In genomic region chrX:160137861-160138717, GRCm38 (mm10) we compare ENCODE assay signal across 8 mouse cellular contexts. TPM values are rescaled to one million over a fixed set of nuclear protein-coding genes. Genes with fewer than 3 reads are reported as not detected.
DNase-seq lines count a peak whose midpoint lies in the region; ATAC-seq and TF ChIP-seq lines count a peak whose summit lies in the region.

TSS of gene Pdha1 (minus strand) at chrX:160138413.

- 28% methylated on average over 59 of the region's 67 CpGs for WGBS in embryonic facial prominence, embryonic 13.5 days
- 14% methylated on average over 66 of the region's 67 CpGs for WGBS in heart, adult 2 months
- 25% methylated on average over 40 of the region's 67 CpGs for WGBS in limb, embryonic 14.5 days
- WGBS in midbrain, postnatal 0 days: 20% methylated on average over 60 of the region's 67 CpGs

- DNase-seq in 3134 (ENCODE audit: extremely low read depth, insufficient read length, low spot score): peak; percentile 93
- peak; percentile 85 to 86 for DNase-seq in adrenal gland, postnatal 36 days
- DNase-seq in heart, adult 2 months: peak; percentile 89 to 92
- DNase-seq in kidney, adult 9 months: peak; percentile 91
- peak; percentile 79 for DNase-seq in limb, embryonic 14.5 days (ENCODE audit: low spot score)
- DNase-seq in midbrain, postnatal 0 days (ENCODE audit: low spot score): peak; percentile 94
- DNase-seq in spleen, postnatal 14 days (ENCODE audit: low spot score in 2 of 2): peak; percentile 64 to 80

- peaks cover 17% of the 10 kb centered on the region for H3K27me3 ChIP-seq in embryonic facial prominence, embryonic 13.5 days
- no peaks in the 10 kb centered on the region for H3K27me3 ChIP-seq in heart, adult 2 months (ENCODE audit: control insufficient read depth, insufficient read depth, low read length)
- H3K27me3 ChIP-seq in limb, embryonic 14.5 days (ENCODE audit: control insufficient read depth, insufficient read depth, low read length): no peaks in the 10 kb centered on the region
- H3K27me3 ChIP-seq in midbrain, postnatal 0 days (ENCODE audit: insufficient read depth, low read length): no peaks in the 10 kb centered on the region

- peak; percentile 61 for TF ChIP-seq POLR2A in heart, adult 2 months (IDR thresholded peaks at IDR 0.05; ENCODE audit: insufficient read depth, low read depth, low read length)
- TF ChIP-seq POLR2A in limb, embryonic 14.5 days (IDR thresholded peaks at IDR 0.05; ENCODE audit: borderline replicate concordance, extremely low read depth, insufficient read depth, insufficient read length): no peak; the same call in 1 of the 2 replicates

- H3K27ac ChIP-seq in embryonic facial prominence, embryonic 13.5 days: peak within 1 kb of the TSS; percentile 95
- peak within 1 kb of the TSS; percentile 93 for H3K27ac ChIP-seq in heart, adult 2 months
- H3K27ac ChIP-seq in limb, embryonic 14.5 days (replicated peaks; ENCODE audit: low read depth, low read length): peak within 1 kb of the TSS; percentile 89
- peak within 1 kb of the TSS; percentile 80 for H3K27ac ChIP-seq in midbrain, postnatal 0 days (ENCODE audit: low read depth, low read length)

- peak; percentile 94 for ATAC-seq in embryonic facial prominence, embryonic 13.5 days (ENCODE audit: insufficient number of reproducible peaks, insufficient read depth, low FRiP score, low TSS enrichment, low read depth)
- ATAC-seq in limb, embryonic 14.5 days (ENCODE audit: low FRiP score, low read depth): peak; percentile 96
- peak; percentile 96 for ATAC-seq in midbrain, postnatal 0 days (ENCODE audit: low FRiP score)

- H3K4me3 ChIP-seq in embryonic facial prominence, embryonic 13.5 days: peak within 1 kb of the TSS; percentile 60
- peak within 1 kb of the TSS; percentile 71 for H3K4me3 ChIP-seq in heart, adult 2 months
- peak within 1 kb of the TSS; percentile 60 for H3K4me3 ChIP-seq in limb, embryonic 14.5 days (replicated peaks; ENCODE audit: low read length)
- H3K4me3 ChIP-seq in midbrain, postnatal 0 days (ENCODE audit: low read depth, low read length): peak within 1 kb of the TSS; percentile 59

- peaks cover 4% of the 10 kb centered on the region for H3K79me2 ChIP-seq in heart, adult 2 months (replicated peaks; ENCODE audit: control insufficient read depth, insufficient read depth, low read length)

- H3K4me2 ChIP-seq in embryonic facial prominence, embryonic 13.5 days: peak within 1 kb of the TSS; percentile 65
- H3K4me2 ChIP-seq in limb, embryonic 14.5 days (replicated peaks; ENCODE audit: low read depth, low read length, severe bottlenecking): peak within 1 kb of the TSS; percentile 57
- peak within 1 kb of the TSS; percentile 40 for H3K4me2 ChIP-seq in midbrain, postnatal 0 days (ENCODE audit: low read depth, low read length, poor library complexity, severe bottlenecking)

- no peaks in the 10 kb centered on the region for H3K9me3 ChIP-seq in embryonic facial prominence, embryonic 13.5 days
- H3K9me3 ChIP-seq in limb, embryonic 14.5 days (ENCODE audit: control insufficient read depth, low read length): no peaks in the 10 kb centered on the region
- H3K9me3 ChIP-seq in midbrain, postnatal 0 days (ENCODE audit: low read length): no peaks in the 10 kb centered on the region

- peak within 1 kb of the TSS; percentile 78 for H3K9ac ChIP-seq in embryonic facial prominence, embryonic 13.5 days
- peak within 1 kb of the TSS; percentile 92 for H3K9ac ChIP-seq in heart, adult 2 months (ENCODE audit: low read depth, low read length)
- H3K9ac ChIP-seq in limb, embryonic 14.5 days (ENCODE audit: low read depth, low read length, severe bottlenecking): peak within 1 kb of the TSS; percentile 69
- H3K9ac ChIP-seq in midbrain, postnatal 0 days (replicated peaks; ENCODE audit: low read length, poor library complexity, severe bottlenecking): peak within 1 kb of the TSS; percentile 56

- intact Hi-C loops in heart, adult 2 months (cut with DNase I): loop anchor here (5.0 to 10.0 kb wide), 4 partner anchors 367 to 854 kb away; partner anchors contain the start of genes Cdkl5, Eif1ax, Phka2 and Rs1

- H3K36me3 ChIP-seq in embryonic facial prominence, embryonic 13.5 days: no peaks in the 10 kb centered on the region
- H3K36me3 ChIP-seq in heart, adult 2 months (ENCODE audit: control insufficient read depth, insufficient read depth, low read length): peaks cover 4% of the 10 kb centered on the region; the same call in 1 of the 2 replicates
- no peaks in the 10 kb centered on the region for H3K36me3 ChIP-seq in limb, embryonic 14.5 days (ENCODE audit: control insufficient read depth, insufficient read depth, low read length)
- H3K36me3 ChIP-seq in midbrain, postnatal 0 days (ENCODE audit: insufficient read depth, low read length): no peaks in the 10 kb centered on the region

- no peaks in the 10 kb centered on the region for H3K4me1 ChIP-seq in embryonic facial prominence, embryonic 13.5 days
- H3K4me1 ChIP-seq in heart, adult 2 months (ENCODE audit: control insufficient read depth, insufficient read depth, low read length): peaks cover 4% of the 10 kb centered on the region
- no peaks in the 10 kb centered on the region for H3K4me1 ChIP-seq in limb, embryonic 14.5 days (ENCODE audit: control insufficient read depth, insufficient read depth, low read length)
- H3K4me1 ChIP-seq in midbrain, postnatal 0 days (ENCODE audit: insufficient read depth, low read length): no peaks in the 10 kb centered on the region

- TF ChIP-seq EP300 in heart, adult 2 months (IDR thresholded peaks at IDR 0.05; ENCODE audit: insufficient read depth, low read depth, low read length): no peak

- TF ChIP-seq CTCF in heart, adult 2 months (IDR thresholded peaks at IDR 0.05): peak; percentile 22
- TF ChIP-seq CTCF in midbrain, postnatal 0 days (IDR thresholded peaks at IDR 0.05): 0 out of 2 replicates have a peak, but pooled peaks have one; percentile 7

RNA-seq across cellular contexts. Expression of gene Pdha1, which starts in this region (rescaled TPM):
- total RNA-seq in adrenal gland, postnatal 36 days (2021): 100 to 1,000 TPM; 412 to 426 TPM
- polyA plus RNA-seq in embryonic facial prominence, embryonic 13.5 days (2015; fragmentation: Nextera tagmentation; extraction: Ambion mirVana): 99.2 and 108 TPM in 2 replicates
- total RNA-seq in heart, adult 2 months (2021): 1,000 to 10,000 TPM in 1 of 2 experiments, 100 to 1,000 TPM in 1; 973 to 1,220 TPM
- 465 and 602 TPM in 2 replicates for polyA plus RNA-seq in heart, adult 2 months (2012; rRNA removed)
- polyA plus RNA-seq in limb, embryonic 14.5 days (2012; rRNA removed): 63.6 and 79.5 TPM in 2 replicates
- 118 and 120 TPM in 2 replicates for polyA plus RNA-seq in limb, embryonic 14.5 days (2014; fragmentation: Nextera tagmentation; extraction: Ambion mirVana)
- 156 and 178 TPM in 2 replicates for total RNA-seq in midbrain, postnatal 0 days (2014; rRNA removed)
- polyA plus RNA-seq in midbrain, postnatal 0 days (2015; fragmentation: Nextera tagmentation; extraction: Ambion mirVana): 179 and 195 TPM in 2 replicates

Comparison
In these comparisons a context has a peak if more than half of its experiments do, and no peak if none do; other contexts are left out.
1. Peak in every context shown above with its lines: DNase-seq, ATAC-seq, H3K4me3 ChIP-seq and H3K27ac ChIP-seq.